Mouse (Mus musculus): ENCODE results near the gene Fsd1l.

The Fsd1l gene

GRCm38 (mm10) chr4:53738956-53739616 is 107.8 kb downstream of the Fsd1l start:
- peak; percentile 69 for DNase-seq (ENCODE audit: low read depth, low spot score)

- no peak for DNase-seq (ENCODE audit: low read depth, low spot score)
These were observed 118.6 kb downstream of the Fsd1l start for GRCm38 (mm10) chr4:53749831-53750230.

- DNase-seq (ENCODE audit: low read depth, low spot score) = no peak
These were observed 119.3 kb downstream of the Fsd1l start for GRCm38 (mm10) chr4:53750391-53751120.

Data from 3T3-L1 (cell line).